Mouse (Mus musculus): ENCODE results near the gene Ccr7. TPM values are rescaled to one million over a fixed set of nuclear protein-coding genes. Genes with fewer than 3 reads are reported as not detected.

The Ccr7 gene
- polyA plus RNA-seq, 1 experiment, result 0.07 TPM

- TF ChIP-seq CTCF (IDR thresholded peaks at IDR 0.05; ENCODE audit: borderline replicate concordance, extremely low read depth, insufficient read depth, insufficient read length) (peak; percentile 27; the same call in 1 of the 2 replicates), POLR2A (IDR thresholded peaks at IDR 0.05; ENCODE audit: borderline replicate concordance, extremely low read depth, insufficient read depth, insufficient read length, poor library complexity, severe bottlenecking) (no peak)
- no peak for DNase-seq (ENCODE audit: low read depth)
Observed at GRCm38 (mm10) chr11:99110370-99111110, 44.3 kb downstream of the Ccr7 start.

GRCm38 (mm10) chr11:99108296-99108695 is 46.6 kb downstream of the Ccr7 start:
- no peak for TF ChIP-seq POLR2A (IDR thresholded peaks at IDR 0.05; ENCODE audit: borderline replicate concordance, extremely low read depth, insufficient read depth, insufficient read length, poor library complexity, severe bottlenecking)
- TF ChIP-seq CTCF (IDR thresholded peaks at IDR 0.05; ENCODE audit: borderline replicate concordance, extremely low read depth, insufficient read depth, insufficient read length), result no peak
- DNase-seq (ENCODE audit: low read depth), result no peak

- no peak for TF ChIP-seq POLR2A (IDR thresholded peaks at IDR 0.05; ENCODE audit: borderline replicate concordance, extremely low read depth, insufficient read depth, insufficient read length, poor library complexity, severe bottlenecking)
- no peak for TF ChIP-seq CTCF (IDR thresholded peaks at IDR 0.05; ENCODE audit: borderline replicate concordance, extremely low read depth, insufficient read depth, insufficient read length)
- DNase-seq (ENCODE audit: low read depth), result no peak
Observed at GRCm38 (mm10) chr11:99105981-99106726, 48.7 kb downstream of the Ccr7 start.

GRCm38 (mm10) chr11:99104609-99105410 is 50.1 kb downstream of the Ccr7 start:
- TF ChIP-seq POLR2A (IDR thresholded peaks at IDR 0.05; ENCODE audit: borderline replicate concordance, extremely low read depth, insufficient read depth, insufficient read length, poor library complexity, severe bottlenecking), result no peak
- no peak for TF ChIP-seq CTCF (IDR thresholded peaks at IDR 0.05; ENCODE audit: borderline replicate concordance, extremely low read depth, insufficient read depth, insufficient read length)
- DNase-seq (ENCODE audit: low read depth), result no peak

DNA sequence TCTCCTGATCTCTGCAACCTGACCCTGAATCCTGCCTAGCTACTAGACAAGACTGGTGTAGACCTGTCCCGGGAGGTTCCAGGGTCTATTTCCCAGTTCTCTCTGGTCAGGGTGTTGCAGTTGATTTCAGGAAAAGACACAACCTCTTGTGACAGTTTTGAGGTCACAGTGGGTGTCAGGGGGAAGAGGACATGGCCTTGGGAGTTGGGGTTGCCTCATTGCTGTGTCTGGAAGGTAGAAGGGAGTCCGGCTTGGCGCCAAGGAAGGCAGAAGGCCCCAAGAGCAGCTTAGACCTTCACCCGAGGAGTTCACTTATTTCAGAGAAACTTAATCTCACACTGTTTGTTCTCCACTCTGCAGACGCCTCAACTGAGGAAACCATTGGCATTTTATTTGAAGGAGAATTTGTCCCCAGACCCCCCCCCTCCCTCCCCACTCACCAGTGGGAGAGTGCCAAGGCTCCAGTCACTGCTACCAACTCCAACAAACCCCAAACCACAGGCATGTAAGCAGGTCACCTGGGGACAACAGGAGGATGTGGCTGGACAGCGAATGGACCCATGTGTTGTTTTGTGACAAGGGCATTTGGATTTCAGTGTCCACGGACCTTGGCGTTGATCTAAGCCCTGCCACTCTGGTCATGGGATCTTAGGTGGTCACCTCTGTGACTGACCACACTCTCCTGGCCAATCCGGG is 52.2 kb downstream of the Ccr7 start:
- DNase-seq (ENCODE audit: low read depth), result no peak
- no peak for TF ChIP-seq POLR2A (IDR thresholded peaks at IDR 0.05; ENCODE audit: borderline replicate concordance, extremely low read depth, insufficient read depth, insufficient read length, poor library complexity, severe bottlenecking)
- TF ChIP-seq CTCF (IDR thresholded peaks at IDR 0.05; ENCODE audit: borderline replicate concordance, extremely low read depth, insufficient read depth, insufficient read length), result no peak

GRCm38 (mm10) chr11:99101693-99102092 is 53.2 kb downstream of the Ccr7 start:
- TF ChIP-seq CTCF (IDR thresholded peaks at IDR 0.05; ENCODE audit: borderline replicate concordance, extremely low read depth, insufficient read depth, insufficient read length) (no peak), POLR2A (IDR thresholded peaks at IDR 0.05; ENCODE audit: borderline replicate concordance, extremely low read depth, insufficient read depth, insufficient read length, poor library complexity, severe bottlenecking) (no peak)
- DNase-seq (ENCODE audit: low read depth), result no peak

GRCm38 (mm10) chr11:99100215-99100614 is 54.7 kb downstream of the Ccr7 start:
- TF ChIP-seq CTCF (IDR thresholded peaks at IDR 0.05; ENCODE audit: borderline replicate concordance, extremely low read depth, insufficient read depth, insufficient read length), result no peak
- TF ChIP-seq POLR2A (IDR thresholded peaks at IDR 0.05; ENCODE audit: borderline replicate concordance, extremely low read depth, insufficient read depth, insufficient read length, poor library complexity, severe bottlenecking), result no peak
- no peak for DNase-seq (ENCODE audit: low read depth)

GRCm38 (mm10) chr11:99099516-99099915 is 55.4 kb downstream of the Ccr7 start:
- DNase-seq (ENCODE audit: low read depth), result no peak
- TF ChIP-seq POLR2A (IDR thresholded peaks at IDR 0.05; ENCODE audit: borderline replicate concordance, extremely low read depth, insufficient read depth, insufficient read length, poor library complexity, severe bottlenecking), result no peak
- no peak for TF ChIP-seq CTCF (IDR thresholded peaks at IDR 0.05; ENCODE audit: borderline replicate concordance, extremely low read depth, insufficient read depth, insufficient read length)

DNA sequence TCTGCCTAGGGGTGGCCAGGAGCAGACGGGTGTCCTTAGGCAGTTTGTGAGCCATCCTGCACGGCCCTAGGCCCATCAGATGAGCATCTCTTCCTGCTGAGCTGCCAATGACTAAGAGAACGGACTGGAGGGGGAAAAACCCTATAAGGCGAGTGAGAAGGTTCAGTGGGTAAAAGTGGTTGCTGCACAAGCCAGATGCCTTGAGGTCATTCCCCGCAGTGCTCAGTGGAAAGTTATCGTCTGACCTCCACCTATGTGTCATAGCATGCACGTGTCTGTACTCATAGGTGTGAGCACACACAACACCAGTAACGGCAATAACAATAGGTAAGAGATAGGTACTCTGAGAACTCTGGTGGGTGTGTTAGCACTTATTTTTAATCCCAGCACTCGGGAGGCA is 56.0 kb downstream of the Ccr7 start:
- TF ChIP-seq CTCF (IDR thresholded peaks at IDR 0.05; ENCODE audit: borderline replicate concordance, extremely low read depth, insufficient read depth, insufficient read length) (no peak), POLR2A (IDR thresholded peaks at IDR 0.05; ENCODE audit: borderline replicate concordance, extremely low read depth, insufficient read depth, insufficient read length, poor library complexity, severe bottlenecking) (no peak)
- no peak for DNase-seq (ENCODE audit: low read depth)

DNA sequence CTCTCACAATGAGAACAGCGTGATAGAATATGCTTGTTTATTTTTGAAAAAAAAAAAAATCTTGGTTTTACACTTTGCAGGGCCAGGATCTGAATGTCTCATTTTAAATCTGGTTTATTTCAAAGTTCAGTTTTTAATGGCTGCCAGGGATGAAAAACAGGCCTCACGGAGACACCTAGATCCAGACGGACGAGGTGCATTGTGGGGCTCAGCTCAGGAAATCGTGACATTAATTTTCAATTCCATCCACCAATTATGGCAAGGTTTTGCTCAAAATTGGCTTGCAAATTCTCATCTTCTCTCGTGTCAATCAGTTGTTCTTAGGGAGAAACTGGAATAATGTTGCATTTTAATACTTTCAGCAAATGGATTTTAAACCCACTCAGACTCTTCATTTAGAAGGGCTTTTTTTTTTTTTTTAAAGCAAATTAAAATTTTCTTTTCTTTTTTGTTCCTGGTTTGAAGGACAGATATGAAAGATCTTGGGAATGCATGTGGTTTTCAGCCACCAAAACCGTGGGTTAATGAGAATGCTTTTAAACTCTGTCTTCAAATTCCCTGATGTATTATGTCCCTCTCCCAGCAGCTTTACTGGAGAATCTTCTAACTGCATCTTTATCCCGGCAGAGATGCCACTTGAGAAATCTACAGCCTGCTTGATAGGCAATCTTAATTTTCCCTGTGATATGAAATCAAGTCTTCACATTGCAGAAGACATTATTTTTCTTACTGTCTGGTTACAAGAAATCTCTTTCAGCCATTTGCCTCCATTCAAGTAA is 57.7 kb downstream of the Ccr7 start:
- DNase-seq (ENCODE audit: low read depth), result peak; percentile 53
- TF ChIP-seq CTCF (IDR thresholded peaks at IDR 0.05; ENCODE audit: borderline replicate concordance, extremely low read depth, insufficient read depth, insufficient read length) (no peak), POLR2A (IDR thresholded peaks at IDR 0.05; ENCODE audit: borderline replicate concordance, extremely low read depth, insufficient read depth, insufficient read length, poor library complexity, severe bottlenecking) (no peak)
